In the genomic region with DNA sequence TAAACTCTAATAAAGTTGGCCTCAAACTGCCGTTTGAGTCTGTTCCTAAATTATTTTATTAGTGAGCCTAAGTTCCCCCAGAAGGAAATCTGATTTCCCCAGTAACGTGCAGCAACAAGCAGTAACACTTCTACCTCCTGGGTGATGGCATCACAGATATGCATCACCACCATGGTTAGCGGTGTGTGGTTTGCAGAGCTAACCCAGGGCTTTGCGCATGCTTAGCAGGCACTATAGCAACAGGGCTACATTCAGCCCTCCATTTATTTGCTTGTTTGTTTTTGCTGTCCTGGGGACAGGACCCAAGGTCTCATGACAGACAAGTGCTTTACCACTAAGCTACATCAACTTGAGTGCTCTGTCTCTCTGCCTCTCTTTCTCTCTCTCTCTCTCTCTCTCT, we compare ENCODE assay signal across 26 mouse cellular contexts. TPM values are rescaled to one million over a fixed set of nuclear protein-coding genes. Genes with fewer than 3 reads are reported as not detected.
DNase-seq lines count a peak whose midpoint lies in the region; ATAC-seq and TF ChIP-seq lines count a peak whose summit lies in the region.
"Had no signal": no experiment of that assay in that cellular context is flagged by ENCODE, and none has a peak within 500 bp of the region (broad histone marks: within the 10 kb centered on the region; RNA-seq: fewer than 3 reads in every experiment).

No protein-coding gene starts in this region.

- TF ChIP-seq POLR2A in thymus, adult 2 months (IDR thresholded peaks at IDR 0.05; ENCODE audit: control insufficient read depth, extremely low read depth, insufficient read depth, low read length, poor library complexity), result no peak

- H3K4me2 ChIP-seq in midbrain, embryonic 14.5 days (ENCODE audit: low read length), result no peak overlapping the region
- H3K4me2 ChIP-seq: embryonic facial prominence, embryonic 12.5 days; hindbrain, embryonic 15.5 days; limb, embryonic 15.5 days; neural tube, embryonic 13.5 days had no signal

- H3K27me3 ChIP-seq in thymus, adult 2 months (ENCODE audit: control insufficient read depth, insufficient read depth, low read length), result no peaks in the 10 kb centered on the region
- H3K27me3 ChIP-seq in midbrain, embryonic 14.5 days (ENCODE audit: control insufficient read depth, insufficient read depth, low read length), result no peaks in the 10 kb centered on the region
- H3K27me3 ChIP-seq: embryonic facial prominence, embryonic 12.5 days; hindbrain, embryonic 15.5 days; limb, embryonic 15.5 days; megakaryocyte, embryonic 14.5 days; neural tube, embryonic 13.5 days had no signal

- H3K27ac ChIP-seq in thymus, adult 2 months (ENCODE audit: control insufficient read depth, insufficient read depth, low read length), result no peak overlapping the region
- no peak overlapping the region for H3K27ac ChIP-seq in midbrain, embryonic 14.5 days (replicated peaks; ENCODE audit: low read depth, low read length)
- H3K27ac ChIP-seq: embryonic facial prominence, embryonic 12.5 days; hindbrain, embryonic 15.5 days; limb, embryonic 15.5 days; neural tube, embryonic 13.5 days; stomach, postnatal 0 days had no signal

- no peaks in the 10 kb centered on the region for H3K9me3 ChIP-seq in midbrain, embryonic 14.5 days (ENCODE audit: control insufficient read depth, low read length)
- H3K9me3 ChIP-seq: embryonic facial prominence, embryonic 12.5 days; hindbrain, embryonic 15.5 days; limb, embryonic 15.5 days; megakaryocyte, embryonic 14.5 days; neural tube, embryonic 13.5 days had no signal

- no peak overlapping the region for H3K9ac ChIP-seq in midbrain, embryonic 14.5 days (replicated peaks; ENCODE audit: low read length)
- H3K9ac ChIP-seq: embryonic facial prominence, embryonic 12.5 days; hindbrain, embryonic 15.5 days; limb, embryonic 15.5 days; neural tube, embryonic 13.5 days had no signal

- DNase-seq in thymus, adult 2 months, result peak; percentile 30
- DNase-seq in thymus, adult 18-20 months, result no peak
- DNase-seq in T-cell, adult 2 months (ENCODE audit: low spot score), result peak; percentile 77
- DNase-seq in thymus, postnatal 14 days, result peak; percentile 47
- no peak for DNase-seq in gastrocnemius, adult 18-20 months (ENCODE audit: low spot score)
- no peak for DNase-seq in heart, adult 8-10 months (ENCODE audit: low spot score)
- no peak for DNase-seq in midbrain, embryonic 14.5 days
- DNase-seq: adrenal gland, postnatal 10 days; B cell, adult 2 months; cerebellum, adult 11-12 months; heart, postnatal 10 days; kidney, adult 18-20 months; kidney, postnatal 25 days; right cerebral cortex, postnatal 25 days had no signal

- no peak for TF ChIP-seq CTCF in thymus, adult 2 months (IDR thresholded peaks at IDR 0.05; ENCODE audit: borderline replicate concordance, control insufficient read depth, extremely low read depth, insufficient read depth, low read length, poor library complexity)

- H3K4me1 ChIP-seq in thymus, adult 2 months (replicated peaks; ENCODE audit: control insufficient read depth, insufficient read depth, low read length), result peaks cover 21% of the 10 kb centered on the region
- no peaks in the 10 kb centered on the region for H3K4me1 ChIP-seq in midbrain, embryonic 14.5 days (ENCODE audit: control insufficient read depth, insufficient read depth, low read length)
- H3K4me1 ChIP-seq: hindbrain, embryonic 15.5 days; limb, embryonic 15.5 days; neural tube, embryonic 13.5 days had no signal

- WGBS in thymus, adult 2 months, result 17% methylated on average over 4 of the region's 4 CpGs
- 74% methylated on average over 4 of the region's 4 CpGs for whole genome bisulfite sequencing in midbrain, embryonic 14.5 days

- H3K4me3 ChIP-seq in thymus, adult 2 months (ENCODE audit: control insufficient read depth, insufficient read depth, low read length), result no peak overlapping the region
- H3K4me3 ChIP-seq in midbrain, embryonic 14.5 days (replicated peaks; ENCODE audit: low read depth, low read length), result no peak overlapping the region
- H3K4me3 ChIP-seq: embryonic facial prominence, embryonic 12.5 days; hindbrain, embryonic 15.5 days; limb, embryonic 15.5 days; megakaryocyte, embryonic 14.5 days; neural tube, embryonic 13.5 days had no signal

- H3K36me3 ChIP-seq in thymus, adult 2 months (ENCODE audit: control insufficient read depth, insufficient read depth, low read length), result no peaks in the 10 kb centered on the region
- H3K36me3 ChIP-seq in midbrain, embryonic 14.5 days (ENCODE audit: control insufficient read depth, insufficient read depth, low read length), result no peaks in the 10 kb centered on the region
- H3K36me3 ChIP-seq: embryonic facial prominence, embryonic 12.5 days; hindbrain, embryonic 15.5 days; limb, embryonic 15.5 days; neural tube, embryonic 13.5 days had no signal

- ATAC-seq in megakaryocyte, adult 5-6 weeks (ENCODE audit: poor library complexity, severe bottlenecking), result peak; percentile 84
- ATAC-seq in midbrain, embryonic 14.5 days (ENCODE audit: low FRiP score, low TSS enrichment), result no peak

RNA-seq across cellular contexts. Expression of gene Anp32b, which starts 8.2 kb away (rescaled TPM):
- 52.6 and 126 TPM in 2 replicates for polyA plus RNA-seq in thymus, adult 2 months (2012; rRNA removed)
- 496 and 542 TPM in 2 replicates for total RNA-seq in megakaryocyte, adult 5-6 weeks (2015)
- total RNA-seq in megakaryocyte, adult 5-6 weeks (2017), result 105 and 108 TPM in 2 replicates
- total RNA-seq in gastrocnemius, adult 18-20 months (2021), result 10 to 100 TPM; 63.2 to 66.2 TPM
- total RNA-seq in heart, adult 8-10 months (2022), result 10 to 100 TPM; 59.5 to 64.7 (median 61.5) TPM
- 64.0 and 70.4 TPM in 2 replicates for polyA plus RNA-seq in midbrain, embryonic 14.5 days (2014; fragmentation: Nextera tagmentation; extraction: Ambion mirVana)

RNA-seq across cellular contexts. Expression of gene Hemgn, which starts 29.2 kb away (rescaled TPM):
- polyA plus RNA-seq in thymus, adult 2 months (2012; rRNA removed), result 0.93 and 1.3 TPM in 2 replicates
- 4.8 and 12.0 TPM in 2 replicates for total RNA-seq in megakaryocyte, adult 5-6 weeks (2015)
- 5.8 and 11.8 TPM in 2 replicates for total RNA-seq in megakaryocyte, adult 5-6 weeks (2017)
- not detected for total RNA-seq in gastrocnemius, adult 18-20 months (2021)
- total RNA-seq in heart, adult 8-10 months (2022), result under 1 TPM in 1 of 4 experiments, not detected in 3; 0.37 TPM
- polyA plus RNA-seq in midbrain, embryonic 14.5 days (2014; fragmentation: Nextera tagmentation; extraction: Ambion mirVana), result 0.12 TPM in 1 of 2 replicates, not detected in the other
- total RNA-seq: gastrocnemius, adult 8-10 months; layer of hippocampus, postnatal 14 days; left cerebral cortex, postnatal 14 days; midbrain, postnatal 0 days had no signal
- polyA plus RNA-seq: cortical plate, adult 2 months; midbrain, postnatal 0 days had no signal

RNA-seq across cellular contexts. Expression of gene Nans, which starts 46.5 kb away (rescaled TPM):
- 52.3 and 53.4 TPM in 2 replicates for polyA plus RNA-seq in thymus, adult 2 months (2012; rRNA removed)
- total RNA-seq in megakaryocyte, adult 5-6 weeks (2015), result 39.9 and 45.3 TPM in 2 replicates
- total RNA-seq in megakaryocyte, adult 5-6 weeks (2017), result 52.9 and 53.9 TPM in 2 replicates
- 10 to 100 TPM; 17.6 to 19.9 TPM for total RNA-seq in gastrocnemius, adult 18-20 months (2021)
- 10 to 100 TPM; 12.1 to 16.8 (median 15.6) TPM for total RNA-seq in heart, adult 8-10 months (2022)
- 47.3 and 47.5 TPM in 2 replicates for polyA plus RNA-seq in midbrain, embryonic 14.5 days (2014; fragmentation: Nextera tagmentation; extraction: Ambion mirVana)

RNA-seq across cellular contexts. Expression of gene Trmo, which starts 53.3 kb away (rescaled TPM):
- 11.9 and 13.5 TPM in 2 replicates for polyA plus RNA-seq in thymus, adult 2 months (2012; rRNA removed)
- 6.9 and 8.4 TPM in 2 replicates for total RNA-seq in megakaryocyte, adult 5-6 weeks (2015)
- total RNA-seq in megakaryocyte, adult 5-6 weeks (2017), result 6.8 and 9.0 TPM in 2 replicates
- 1 to 10 TPM; 2.6 to 3.1 TPM for total RNA-seq in gastrocnemius, adult 18-20 months (2021)
- total RNA-seq in heart, adult 8-10 months (2022), result 1 to 10 TPM; 2.1 to 3.7 (median 3.2) TPM
- 8.6 and 10.1 TPM in 2 replicates for polyA plus RNA-seq in midbrain, embryonic 14.5 days (2014; fragmentation: Nextera tagmentation; extraction: Ambion mirVana)

Comparison
In these comparisons a context has a peak if more than half of its experiments do, and no peak if none do; other contexts are left out.
1. DNase-seq: peak in thymus, adult 2 months (single experiment), T-cell, adult 2 months (single experiment) and thymus, postnatal 14 days (single experiment); none in thymus, adult 18-20 months (0 of 2), gastrocnemius, adult 18-20 months (single experiment), heart, adult 8-10 months (single experiment) and midbrain, embryonic 14.5 days (single experiment).
2. RNA of gene Hemgn, which starts 29.2 kb away (total RNA-seq): 4.8 to 12.0 TPM in megakaryocyte, adult 5-6 weeks; 0.37 TPM in heart, adult 8-10 months and not detected in gastrocnemius, adult 18-20 months; every median in the first group is over 4 times any median in the second.